ENCODE assay signal across 12 mouse cellular contexts in the genomic region with DNA sequence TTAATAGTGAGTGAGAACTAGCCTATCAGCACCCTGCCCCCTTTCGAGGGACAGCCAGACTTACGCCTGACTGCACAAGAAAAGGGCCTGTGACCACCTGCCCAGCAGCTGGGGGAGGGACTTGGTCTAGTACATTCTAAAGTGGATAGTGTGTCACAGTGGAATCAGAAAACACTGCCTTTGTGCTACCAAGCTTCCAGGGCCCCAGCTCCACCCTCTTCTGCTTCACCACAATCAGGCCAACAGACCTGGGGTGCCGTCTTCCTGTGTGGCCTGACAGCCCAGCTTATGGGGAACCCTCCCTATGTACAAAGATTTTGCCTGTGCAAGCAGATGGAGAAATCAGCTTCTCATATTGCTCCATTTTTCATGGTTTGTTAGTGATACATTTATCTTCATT. TPM values are rescaled to one million over a fixed set of nuclear protein-coding genes. Genes with fewer than 3 reads are reported as not detected.
DNase-seq lines count a peak whose midpoint lies in the region; ATAC-seq and TF ChIP-seq lines count a peak whose summit lies in the region.
"Had no signal": no experiment of that assay in that cellular context is flagged by ENCODE, and none has a peak within 500 bp of the region (broad histone marks: within the 10 kb centered on the region; RNA-seq: fewer than 3 reads in every experiment).

No protein-coding gene starts in this region.

- H3K4me1 ChIP-seq in midbrain, embryonic 10.5 days, result peaks cover 85% of the 10 kb centered on the region
- no peaks in the 10 kb centered on the region for H3K4me1 ChIP-seq in midbrain, postnatal 0 days (ENCODE audit: insufficient read depth, low read length)
- H3K4me1 ChIP-seq in forebrain, embryonic 13.5 days, result peaks cover 55% of the 10 kb centered on the region

- H3K27ac ChIP-seq in midbrain, embryonic 10.5 days (replicated peaks), result peak overlapping the region; percentile 96
- H3K27ac ChIP-seq in midbrain, postnatal 0 days (ENCODE audit: low read depth, low read length), result no peak overlapping the region
- H3K27ac ChIP-seq in forebrain, embryonic 13.5 days, result peak overlapping the region; percentile 84
- H3K27ac ChIP-seq: intestine, embryonic 15.5 days; liver, embryonic 15.5 days had no signal

- peak overlapping the region; percentile 92 for H3K4me3 ChIP-seq in midbrain, embryonic 10.5 days
- no peak overlapping the region for H3K4me3 ChIP-seq in midbrain, postnatal 0 days (ENCODE audit: low read depth, low read length)
- H3K4me3 ChIP-seq in forebrain, embryonic 13.5 days, result no peak overlapping the region
- H3K4me3 ChIP-seq: intestine, embryonic 15.5 days; liver, embryonic 15.5 days had no signal

- H3K27me3 ChIP-seq in midbrain, embryonic 10.5 days (ENCODE audit: low read depth, poor library complexity, severe bottlenecking), result no peaks in the 10 kb centered on the region
- no peaks in the 10 kb centered on the region for H3K27me3 ChIP-seq in midbrain, postnatal 0 days (ENCODE audit: insufficient read depth, low read length)
- H3K27me3 ChIP-seq in forebrain, embryonic 13.5 days, result no peaks in the 10 kb centered on the region

- H3K4me2 ChIP-seq in midbrain, postnatal 0 days (ENCODE audit: low read depth, low read length, poor library complexity, severe bottlenecking), result no peak overlapping the region
- H3K4me2 ChIP-seq in forebrain, embryonic 13.5 days, result peak overlapping the region; percentile 57
- H3K4me2 ChIP-seq: heart, embryonic 11.5 days; intestine, embryonic 15.5 days; liver, embryonic 15.5 days had no signal

- TF ChIP-seq CTCF in midbrain, postnatal 0 days (IDR thresholded peaks at IDR 0.05), result no peak

- peaks cover 9% of the 10 kb centered on the region for H3K36me3 ChIP-seq in midbrain, embryonic 10.5 days
- no peaks in the 10 kb centered on the region for H3K36me3 ChIP-seq in midbrain, postnatal 0 days (ENCODE audit: insufficient read depth, low read length)
- H3K36me3 ChIP-seq in forebrain, embryonic 13.5 days (ENCODE audit: poor library complexity, severe bottlenecking), result no peaks in the 10 kb centered on the region
- H3K36me3 ChIP-seq: intestine, embryonic 15.5 days; liver, embryonic 15.5 days had no signal

- ATAC-seq in midbrain, postnatal 0 days (ENCODE audit: low FRiP score), result no peak
- peak; percentile 67 for ATAC-seq in forebrain, embryonic 13.5 days
- ATAC-seq in megakaryocyte progenitor cell, adult 5-6 weeks (replicated peaks; ENCODE audit: poor library complexity), result peak; percentile 90
- no peak for ATAC-seq in cerebellum, adult (ENCODE audit: insufficient number of reproducible peaks, low FRiP score, low TSS enrichment)
- ATAC-seq: intestine, embryonic 15.5 days had no signal

- WGBS in midbrain, embryonic 10.5 days, result 15% methylated on average over 3 of the region's 3 CpGs
- WGBS in midbrain, postnatal 0 days, result 40% methylated on average over 3 of the region's 3 CpGs
- WGBS in forebrain, embryonic 13.5 days, result 6% methylated on average over 3 of the region's 3 CpGs

- peak; percentile 72 for DNase-seq in midbrain, embryonic 10.5 days (ENCODE audit: low spot score)
- DNase-seq in midbrain, postnatal 0 days (ENCODE audit: low spot score), result no peak
- peak; percentile 93 for DNase-seq in retina, postnatal 1 day
- no peak for DNase-seq in lung, postnatal 10 days
- DNase-seq in layer of hippocampus, adult 11-12 months (ENCODE audit: low spot score), result no peak
- DNase-seq: right cerebral cortex, postnatal 14 days had no signal

- no peak overlapping the region for H3K9ac ChIP-seq in midbrain, postnatal 0 days (replicated peaks; ENCODE audit: low read length, poor library complexity, severe bottlenecking)
- no peak overlapping the region for H3K9ac ChIP-seq in forebrain, embryonic 13.5 days
- H3K9ac ChIP-seq: intestine, embryonic 15.5 days; liver, embryonic 15.5 days had no signal

- no peaks in the 10 kb centered on the region for H3K9me3 ChIP-seq in midbrain, embryonic 10.5 days (replicated peaks)
- no peaks in the 10 kb centered on the region for H3K9me3 ChIP-seq in midbrain, postnatal 0 days (ENCODE audit: low read length)
- H3K9me3 ChIP-seq in forebrain, embryonic 13.5 days (replicated peaks), result no peaks in the 10 kb centered on the region
- H3K9me3 ChIP-seq: intestine, embryonic 15.5 days; liver, embryonic 15.5 days had no signal

RNA-seq across cellular contexts. Expression of a gene that starts 3.6 kb away (rescaled TPM):
- 47.3 and 51.2 TPM in 2 replicates for polyA plus RNA-seq in midbrain, embryonic 10.5 days (2016; fragmentation: Nextera tagmentation; extraction: Ambion mirVana)
- 6.8 and 13.2 TPM in 2 replicates for total RNA-seq in midbrain, postnatal 0 days (2014; rRNA removed)
- polyA plus RNA-seq in midbrain, postnatal 0 days (2015; fragmentation: Nextera tagmentation; extraction: Ambion mirVana), result 2.7 and 3.9 TPM in 2 replicates
- polyA plus RNA-seq in forebrain, embryonic 13.5 days (2015; fragmentation: Nextera tagmentation; extraction: Ambion mirVana), result 31.3 and 36.8 TPM in 2 replicates
- total RNA-seq in megakaryocyte progenitor cell, adult 5-6 weeks (2015), result not detected in 2 replicates
- not detected in 2 replicates for total RNA-seq in megakaryocyte progenitor cell, adult 5-6 weeks (2017)

RNA-seq across cellular contexts. Expression of a gene that starts 28.1 kb away (rescaled TPM):
- 26.4 and 26.8 TPM in 2 replicates for polyA plus RNA-seq in midbrain, embryonic 10.5 days (2016; fragmentation: Nextera tagmentation; extraction: Ambion mirVana)
- 15.6 and 27.1 TPM in 2 replicates for total RNA-seq in midbrain, postnatal 0 days (2014; rRNA removed)
- 11.2 and 13.7 TPM in 2 replicates for polyA plus RNA-seq in midbrain, postnatal 0 days (2015; fragmentation: Nextera tagmentation; extraction: Ambion mirVana)
- polyA plus RNA-seq in forebrain, embryonic 13.5 days (2015; fragmentation: Nextera tagmentation; extraction: Ambion mirVana), result 20.7 and 22.0 TPM in 2 replicates
- total RNA-seq in megakaryocyte progenitor cell, adult 5-6 weeks (2015), result 21.0 and 24.8 TPM in 2 replicates
- 13.5 and 17.7 TPM in 2 replicates for total RNA-seq in megakaryocyte progenitor cell, adult 5-6 weeks (2017)

Comparison
In these comparisons a context has a peak if more than half of its experiments do, and no peak if none do; other contexts are left out.
1. DNase-seq: peak in midbrain, embryonic 10.5 days (single experiment) and retina, postnatal 1 day (single experiment); none in midbrain, postnatal 0 days (single experiment), lung, postnatal 10 days (single experiment) and layer of hippocampus, adult 11-12 months (single experiment).
2. ATAC-seq: peak in forebrain, embryonic 13.5 days (single experiment) and megakaryocyte progenitor cell, adult 5-6 weeks (single experiment); none in midbrain, postnatal 0 days (single experiment) and cerebellum, adult (single experiment).